Mouse (Mus musculus) bone marrow, adult 2 months (tissue): Measurements from ENCODE around the gene Dpp7.

Experiments
- CTCF ChIP-seq: fragments of 200-500 bp; IDR thresholded peaks from 2 replicates; pipeline ENCODE4 v1.5.1; 2011; ENCODE audit warnings: low read length, control low read depth; ENCODE audit not compliant: control insufficient read depth, insufficient read depth
- POLR2A ChIP-seq: fragments of 200-500 bp; IDR thresholded peaks from 2 replicates; pipeline ENCODE4 v1.6.1; 2011; ENCODE audit warnings: low read depth, mild to moderate bottlenecking, control low read depth, low read length, borderline replicate concordance; ENCODE audit not compliant: control insufficient read depth

- no peak for TF ChIP-seq CTCF
- TF ChIP-seq POLR2A = no peak
These were observed 17.3 kb upstream of the Dpp7 start for GRCm38 (mm10) chr2:25373431-25373830.
